Mouse (Mus musculus) stomach, embryonic 14.5 days (tissue): Measurements from ENCODE around the gene Sh3bgr. TPM values are rescaled to one million over a fixed set of nuclear protein-coding genes. Genes with fewer than 3 reads are reported as not detected.

Source experiments
- ATAC-seq: fragments of 200-750 bp; cut with Nextera tagmentation; 2 replicates; pipeline ENCODE4 v1.8.0; 2017; ENCODE audit warnings: low read depth, moderate TSS enrichment; ENCODE audit not compliant: insufficient number of reproducible peaks, insufficient read depth, low FRiP score
- H3K27ac ChIP-seq: fragments of 300-500 bp; sonication (generic); 2 replicates; pipeline ENCODE4 v1.5.1; 2014; ENCODE audit warnings: mild to moderate bottlenecking, low read length, moderate library complexity, mixed read lengths
- H3K27me3 ChIP-seq: fragments of 300-500 bp; sonication (generic); 2 replicates; pipeline ENCODE4 v1.6.1; 2014; ENCODE audit warnings: low read length, control low read depth, mixed read lengths; ENCODE audit not compliant: control insufficient read depth, insufficient read depth
- H3K36me3 ChIP-seq: fragments of 300-500 bp; sonication (generic); 2 replicates; pipeline ENCODE4 v1.6.1; 2014; ENCODE audit warnings: mild to moderate bottlenecking, control low read depth, low read length, moderate library complexity, mixed read lengths; ENCODE audit not compliant: control insufficient read depth, insufficient read depth
- H3K4me1 ChIP-seq: fragments of 300-500 bp; sonication (generic); 2 replicates; pipeline ENCODE4 v1.6.1; 2014; ENCODE audit warnings: low read length, control low read depth, mixed read lengths; ENCODE audit not compliant: control insufficient read depth, insufficient read depth
- H3K4me2 ChIP-seq: fragments of 300-500 bp; sonication (generic); replicated peaks from 2 replicates; pipeline ENCODE4 v1.6.1; 2014; ENCODE audit warnings: low read depth, low read length, control low read depth
- H3K4me3 ChIP-seq: fragments of 300-500 bp; sonication (generic); 2 replicates; pipeline ENCODE4 v1.5.1; 2014; ENCODE audit warnings: low read depth, low read length, control low read depth
- H3K9ac ChIP-seq: fragments of 300-500 bp; sonication (generic); replicated peaks from 2 replicates; pipeline ENCODE4 v1.6.1; 2014; ENCODE audit warnings: low read depth, mild to moderate bottlenecking, control low read depth, low read length, moderate library complexity, mixed read lengths
- H3K9me3 ChIP-seq: fragments of 300-500 bp; sonication (generic); 2 replicates; pipeline ENCODE4 v1.6.1; 2016; ENCODE audit warnings: low read depth, low read length, control low read depth; ENCODE audit not compliant: control insufficient read depth
- WGBS: fragments of 180-500 bp; shearing (Covaris S2); extraction: QIAGEN DNeasy Blood & Tissue Kit; methylation state at CpG from one replicate; pipeline ENCODE4 v1.1.7; 2014; 5-methylcytosine and 5-hydroxymethylcytosine counted together
- polyA plus RNA-seq: library from polyadenylated mRNA; unstranded; fragments of >200 nt; fragmentation: Nextera tagmentation; extraction: Ambion mirVana; gene quantifications from 2 replicates; pipeline ENCODE4 v1.2.1, GENCODE M21; 2014

The Sh3bgr gene
- polyA plus RNA-seq = 29.7 TPM in 2 replicates

GRCm38 (mm10) chr16:96199913-96200701 is at the start of gene Sh3bgr:
Gene Sh3bgr, plus strand, starts transcription at chr16:96200450.
- Histone ChIP-seq H3K27ac (peak within 1 kb of the TSS; percentile 2; the same call in 1 of the 2 replicates), H3K4me1 (peaks cover 7% of the 10 kb centered on the region; the same call in 1 of the 2 replicates), H3K9ac (peak within 1 kb of the TSS; percentile 8; the same call in 1 of the 2 replicates), H3K4me2 (peak within 1 kb of the TSS; percentile 45), H3K9me3 (no peaks in the 10 kb centered on the region), H3K4me3 (peak within 1 kb of the TSS; percentile 19; the same call in 1 of the 2 replicates), H3K36me3 (no peaks in the 10 kb centered on the region), H3K27me3 (no peaks in the 10 kb centered on the region)
- whole genome bisulfite sequencing = 5% methylated on average over 20 of the region's 20 CpGs
- peak; percentile 85 for ATAC-seq

GRCm38 (mm10) chr16:96150995-96151394 is 49.3 kb upstream of the Sh3bgr start:
- Histone ChIP-seq H3K4me3 (no peak overlapping the region), H3K9ac (no peak overlapping the region), H3K27ac (no peak overlapping the region), H3K36me3 (peaks cover 7% of the 10 kb centered on the region; the same call in 1 of the 2 replicates), H3K9me3 (no peaks in the 10 kb centered on the region), H3K27me3 (no peaks in the 10 kb centered on the region), H3K4me2 (no peak overlapping the region), H3K4me1 (peaks cover 14% of the 10 kb centered on the region; the same call in 1 of the 2 replicates)
- 57% methylated on average over 4 of the region's 4 CpGs for WGBS
- ATAC-seq = no peak

GRCm38 (mm10) chr16:96151551-96151950 is 48.7 kb upstream of the Sh3bgr start:
- H3K4me2 ChIP-seq = no peak overlapping the region
- ATAC-seq = peak; percentile 38

DNA sequence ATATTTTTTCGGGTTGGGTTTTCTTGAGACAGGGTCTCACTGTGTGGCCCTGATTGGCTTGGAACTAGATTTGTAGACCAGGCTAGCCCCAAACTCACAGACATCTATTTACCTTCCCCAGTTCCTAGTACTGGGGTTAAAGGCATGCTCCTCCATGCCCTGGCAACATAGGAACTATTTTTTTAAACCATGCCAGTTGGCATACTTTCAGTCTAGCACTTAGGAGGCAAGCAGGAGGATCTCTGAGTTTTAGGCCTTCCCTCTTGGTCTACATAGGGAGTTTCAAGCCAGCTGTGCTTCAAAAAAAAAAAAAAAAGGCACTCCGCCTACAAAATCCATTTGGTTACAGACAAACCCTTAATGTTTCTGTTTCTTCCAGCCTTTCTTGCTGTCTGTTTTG is 45.8 kb upstream of the Sh3bgr start:
- H3K9ac ChIP-seq = no peak overlapping the region
- H3K27me3 ChIP-seq = no peaks in the 10 kb centered on the region
- H3K4me1 ChIP-seq = peaks cover 10% of the 10 kb centered on the region
- H3K36me3 ChIP-seq = peaks cover 7% of the 10 kb centered on the region; the same call in 1 of the 2 replicates
- no peak overlapping the region for H3K4me3 ChIP-seq
- H3K9me3 ChIP-seq = no peaks in the 10 kb centered on the region
- no peak overlapping the region for H3K4me2 ChIP-seq
- 94% methylated on average over 2 of the region's 2 CpGs for WGBS
- ATAC-seq = no peak
- no peak overlapping the region for H3K27ac ChIP-seq

More at GRCm38 (mm10) chr16:96151551-96151950, 48.7 kb upstream of the Sh3bgr start:
- no peaks in the 10 kb centered on the region for H3K27me3 ChIP-seq
- H3K9me3 ChIP-seq = no peaks in the 10 kb centered on the region
- no peak overlapping the region for H3K27ac ChIP-seq
- 25% methylated on average over 9 of the region's 9 CpGs for WGBS
- no peak overlapping the region for H3K4me3 ChIP-seq
- H3K9ac ChIP-seq = no peak overlapping the region
- H3K4me1 ChIP-seq = peaks cover 8% of the 10 kb centered on the region; the same call in 1 of the 2 replicates
- peaks cover 7% of the 10 kb centered on the region; the same call in 1 of the 2 replicates for H3K36me3 ChIP-seq

- H3K27ac ChIP-seq = no peak overlapping the region
- WGBS = 85% methylated on average over 8 of the region's 8 CpGs
- ATAC-seq = no peak
- peaks cover 7% of the 10 kb centered on the region; the same call in 1 of the 2 replicates for H3K36me3 ChIP-seq
- no peak overlapping the region for H3K4me2 ChIP-seq
- no peaks in the 10 kb centered on the region for H3K27me3 ChIP-seq
- H3K4me1 ChIP-seq = peaks cover 9% of the 10 kb centered on the region; the same call in 1 of the 2 replicates
- H3K9me3 ChIP-seq = no peaks in the 10 kb centered on the region
- H3K9ac ChIP-seq = no peak overlapping the region
- H3K4me3 ChIP-seq = no peak overlapping the region
These were observed 44.2 kb upstream of the Sh3bgr start for GRCm38 (mm10) chr16:96156019-96156418.

GRCm38 (mm10) chr16:96157171-96157570 is 43.1 kb upstream of the Sh3bgr start:
- Histone ChIP-seq H3K4me1 (peaks cover 9% of the 10 kb centered on the region; the same call in 1 of the 2 replicates), H3K27me3 (no peaks in the 10 kb centered on the region), H3K4me3 (no peak overlapping the region), H3K4me2 (no peak overlapping the region), H3K36me3 (peaks cover 7% of the 10 kb centered on the region; the same call in 1 of the 2 replicates), H3K27ac (no peak overlapping the region), H3K9me3 (no peaks in the 10 kb centered on the region), H3K9ac (no peak overlapping the region)
- ATAC-seq = no peak
- WGBS = 92% methylated on average over 11 of the region's 11 CpGs

- WGBS = 60% methylated on average over 12 of the region's 12 CpGs
- Histone ChIP-seq H3K36me3 (peaks cover 7% of the 10 kb centered on the region; the same call in 1 of the 2 replicates), H3K9ac (peak overlapping the region; percentile 89), H3K9me3 (no peaks in the 10 kb centered on the region), H3K4me2 (peak overlapping the region; percentile 96), H3K4me3 (peak overlapping the region; percentile 49), H3K27ac (peak overlapping the region; percentile 69; the same call in 1 of the 2 replicates), H3K27me3 (no peaks in the 10 kb centered on the region), H3K4me1 (peaks cover 9% of the 10 kb centered on the region; the same call in 1 of the 2 replicates)
- ATAC-seq = no peak
These were observed 41.7 kb upstream of the Sh3bgr start for GRCm38 (mm10) chr16:96158511-96159080.

- Histone ChIP-seq H3K36me3 (peaks cover 4% of the 10 kb centered on the region; the same call in 1 of the 2 replicates), H3K4me2 (peak overlapping the region; percentile 96), H3K9ac (peak overlapping the region; percentile 89), H3K9me3 (no peaks in the 10 kb centered on the region), H3K27me3 (no peaks in the 10 kb centered on the region), H3K27ac (peak overlapping the region; percentile 69; the same call in 1 of the 2 replicates), H3K4me3 (peak overlapping the region; percentile 49), H3K4me1 (peaks cover 9% of the 10 kb centered on the region; the same call in 1 of the 2 replicates)
- WGBS = under 1% methylated on average over 63 of the region's 67 CpGs
- peak; percentile 73 for ATAC-seq
These were observed 41.0 kb upstream of the Sh3bgr start for GRCm38 (mm10) chr16:96159091-96159731.
